Mouse (Mus musculus) kidney, postnatal 0 days (tissue): ENCODE measurements around the gene Asic2. TPM values are rescaled to one million over a fixed set of nuclear protein-coding genes. Genes with fewer than 3 reads are reported as not detected.

Experiments used
- ATAC-seq: fragments of 200-750 bp; cut with Nextera tagmentation; replicated peaks from 2 replicates; pipeline ENCODE4 v1.8.0; 2017; ENCODE audit warnings: low read depth, moderate number of reproducible peaks, moderate TSS enrichment, moderate library complexity; ENCODE audit not compliant: low FRiP score
- DNase-seq: peaks from one replicate; pipeline ENCODE4 v3.0.0-alpha.2; 2016; ENCODE audit warnings: low spot score
- H3K27ac ChIP-seq: fragments of 300-500 bp; sonication (generic); 2 replicates; pipeline ENCODE4 v1.5.1; 2014; ENCODE audit warnings: mild to moderate bottlenecking
- H3K27me3 ChIP-seq: fragments of 300-500 bp; sonication (generic); 2 replicates; pipeline ENCODE4 v1.6.1; 2014; ENCODE audit warnings: low read length, mixed read lengths; ENCODE audit not compliant: insufficient read depth
- H3K36me3 ChIP-seq: fragments of 300-500 bp; sonication (generic); 2 replicates; pipeline ENCODE4 v1.6.1; 2014; ENCODE audit warnings: low read length, mixed read lengths; ENCODE audit not compliant: insufficient read depth
- H3K4me1 ChIP-seq: fragments of 300-500 bp; sonication (generic); replicated peaks from 2 replicates; pipeline ENCODE4 v1.6.1; 2014; ENCODE audit warnings: antibody characterized with exemption, low read length, mixed read lengths; ENCODE audit not compliant: insufficient read depth
- H3K4me2 ChIP-seq: fragments of 300-500 bp; sonication (generic); 2 replicates; pipeline ENCODE4 v1.6.1; 2014; ENCODE audit warnings: mild to moderate bottlenecking, low read length, moderate library complexity, mixed read lengths
- H3K4me3 ChIP-seq: fragments of 300-500 bp; sonication (generic); replicated peaks from 2 replicates; pipeline ENCODE4 v1.5.1; 2014; ENCODE audit warnings: low read depth, low read length
- H3K9ac ChIP-seq: fragments of 300-500 bp; sonication (generic); 2 replicates; pipeline ENCODE4 v1.6.1; 2014; ENCODE audit warnings: low read depth, low read length
- H3K9me3 ChIP-seq: fragments of 300-500 bp; sonication (generic); replicated peaks from 2 replicates; pipeline ENCODE4 v1.6.1; 2016; ENCODE audit warnings: low read length, inconsistent platforms, mixed read lengths
- CTCF ChIP-seq: IDR thresholded peaks from 2 replicates; pipeline ENCODE4 v1.5.1; 2016; ENCODE audit warnings: antibody characterized with exemption, low read depth, mild to moderate bottlenecking, moderate library complexity
- WGBS: fragments of 180-500 bp; shearing (Covaris S2); extraction: QIAGEN DNeasy Blood & Tissue Kit; methylation state at CpG from one replicate; pipeline ENCODE4 v1.1.7; 2014; 5-methylcytosine and 5-hydroxymethylcytosine counted together
- polyA plus RNA-seq: library from polyadenylated mRNA; unstranded; fragments of >200 nt; fragmentation: Nextera tagmentation; extraction: Ambion mirVana; gene quantifications from 2 replicates; pipeline ENCODE4 v1.2.1, GENCODE M21; 2015

Asic2 gene
- polyA plus RNA-seq, 1 experiment from 2014 or later: 2.6 TPM

DNA sequence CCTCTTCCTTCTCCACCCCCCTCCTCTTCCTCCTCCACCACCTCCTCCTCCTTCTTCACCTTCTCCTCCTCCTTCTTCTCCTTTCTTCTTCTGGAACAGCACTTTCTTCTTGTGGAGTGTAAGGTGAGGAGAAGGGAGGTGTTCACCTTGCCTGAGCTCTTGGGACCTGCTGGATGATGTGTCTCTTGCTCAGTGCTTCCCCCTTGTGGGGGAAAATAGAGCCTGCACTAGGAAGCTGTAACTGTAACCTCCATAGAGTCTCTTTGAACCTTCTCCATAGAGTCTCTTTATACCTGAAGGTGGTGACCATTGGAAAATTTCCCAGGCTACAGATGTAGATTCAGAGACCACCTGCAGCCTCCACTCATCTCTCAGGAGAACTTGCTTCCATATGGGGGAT is 1050.6 kb downstream of the Asic2 start:
- H3K27me3 ChIP-seq: no peaks in the 10 kb centered on the region
- no peaks in the 10 kb centered on the region for H3K4me1 ChIP-seq
- H3K9me3 ChIP-seq: no peaks in the 10 kb centered on the region
- no peak overlapping the region for H3K27ac ChIP-seq
- DNase-seq: no peak
- no peak overlapping the region for H3K4me3 ChIP-seq
- ATAC-seq: no peak
- TF ChIP-seq CTCF: peak; percentile 52; the same call in 1 of the 2 replicates
- no peaks in the 10 kb centered on the region for H3K36me3 ChIP-seq
- no peak overlapping the region for H3K9ac ChIP-seq
- H3K4me2 ChIP-seq: no peak overlapping the region

DNA sequence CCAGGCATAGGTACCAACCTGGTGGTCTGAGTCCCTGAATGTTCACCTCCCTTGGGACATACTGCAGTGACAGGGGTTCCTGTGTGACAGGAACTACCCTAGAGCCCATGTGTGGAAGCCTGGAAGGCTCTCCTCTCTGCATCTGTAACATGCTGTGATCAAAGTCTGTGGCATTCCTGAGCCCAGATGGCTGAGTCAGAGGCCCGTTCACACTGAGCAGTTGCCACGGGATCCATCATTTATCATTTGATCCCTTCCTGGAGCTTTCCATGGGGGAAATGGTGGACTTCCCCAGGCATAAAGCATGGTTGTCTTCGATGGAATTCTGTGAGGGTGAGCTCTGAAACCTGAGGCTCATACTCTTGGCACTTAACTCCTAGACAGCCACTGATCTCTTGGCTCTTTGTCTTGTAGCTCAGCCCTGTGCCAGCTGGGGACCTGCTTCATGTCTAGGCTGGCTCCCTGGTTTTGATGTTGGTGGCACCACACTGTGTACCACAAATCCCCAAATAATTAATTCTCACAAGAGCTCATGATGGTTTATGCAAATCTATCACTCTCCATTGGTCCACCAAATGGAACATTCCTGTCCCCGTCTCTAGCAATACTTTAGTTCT is 1054.7 kb downstream of the Asic2 start:
- Histone ChIP-seq H3K9ac (no peak overlapping the region), H3K9me3 (no peaks in the 10 kb centered on the region), H3K27me3 (no peaks in the 10 kb centered on the region), H3K27ac (no peak overlapping the region), H3K4me1 (no peaks in the 10 kb centered on the region), H3K36me3 (no peaks in the 10 kb centered on the region), H3K4me3 (no peak overlapping the region), H3K4me2 (no peak overlapping the region)
- TF ChIP-seq CTCF: no peak
- ATAC-seq (no peak), DNase-seq (no peak)
- 29% methylated on average over 4 of the region's 4 CpGs for WGBS

DNA sequence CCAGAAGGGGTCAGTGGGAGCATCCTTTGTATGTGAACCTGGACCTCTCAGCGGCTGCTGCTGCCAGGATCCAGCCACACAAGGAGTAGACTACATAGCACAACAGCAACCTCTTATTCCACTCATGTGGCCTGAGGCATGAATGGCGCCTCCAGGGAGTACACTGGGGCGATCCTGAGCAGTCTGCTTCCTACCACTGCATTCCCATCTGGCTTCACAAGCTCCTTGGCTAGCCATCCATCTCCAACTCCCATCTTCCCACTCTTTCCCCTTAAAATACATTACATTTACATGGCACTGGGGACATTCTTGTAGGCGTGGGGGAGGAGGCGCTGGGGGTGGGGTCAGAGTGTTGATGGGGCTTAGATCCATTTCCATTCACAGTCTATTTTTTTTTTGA is 1055.5 kb downstream of the Asic2 start:
- Histone ChIP-seq H3K36me3 (no peaks in the 10 kb centered on the region), H3K4me2 (no peak overlapping the region), H3K4me1 (no peaks in the 10 kb centered on the region), H3K4me3 (no peak overlapping the region), H3K9ac (no peak overlapping the region), H3K27ac (no peak overlapping the region), H3K9me3 (no peaks in the 10 kb centered on the region), H3K27me3 (no peaks in the 10 kb centered on the region)
- ATAC-seq (no peak), DNase-seq (no peak)
- WGBS: 76% methylated on average over 5 of the region's 5 CpGs
- TF ChIP-seq CTCF: no peak

DNA sequence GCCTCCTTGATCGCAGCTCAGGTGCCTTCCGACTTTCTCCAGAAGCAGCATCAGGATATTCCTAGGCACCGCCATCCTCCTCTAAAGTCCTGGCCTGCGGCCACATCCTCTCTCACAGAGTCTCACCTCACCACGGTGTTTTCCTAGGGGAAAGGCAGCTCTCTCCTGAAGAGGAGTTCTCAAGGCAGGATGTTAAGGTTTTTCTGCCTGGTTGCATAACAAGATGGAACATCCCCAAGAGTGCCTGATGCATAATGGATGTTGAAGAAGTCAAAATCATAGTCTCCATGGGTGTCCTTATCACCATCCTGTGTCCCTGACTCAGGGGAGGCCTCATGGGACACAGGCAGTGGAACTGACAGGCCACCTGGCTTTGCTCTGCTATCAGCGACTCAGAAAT is 1060.4 kb downstream of the Asic2 start:
- Histone ChIP-seq H3K27me3 (no peaks in the 10 kb centered on the region), H3K4me2 (no peak overlapping the region), H3K9me3 (no peaks in the 10 kb centered on the region), H3K4me3 (no peak overlapping the region), H3K4me1 (no peaks in the 10 kb centered on the region), H3K9ac (no peak overlapping the region), H3K36me3 (no peaks in the 10 kb centered on the region), H3K27ac (no peak overlapping the region)
- DNase-seq (no peak), ATAC-seq (no peak)
- TF ChIP-seq CTCF: no peak
- WGBS: 89% methylated on average over 6 of the region's 6 CpGs

DNA sequence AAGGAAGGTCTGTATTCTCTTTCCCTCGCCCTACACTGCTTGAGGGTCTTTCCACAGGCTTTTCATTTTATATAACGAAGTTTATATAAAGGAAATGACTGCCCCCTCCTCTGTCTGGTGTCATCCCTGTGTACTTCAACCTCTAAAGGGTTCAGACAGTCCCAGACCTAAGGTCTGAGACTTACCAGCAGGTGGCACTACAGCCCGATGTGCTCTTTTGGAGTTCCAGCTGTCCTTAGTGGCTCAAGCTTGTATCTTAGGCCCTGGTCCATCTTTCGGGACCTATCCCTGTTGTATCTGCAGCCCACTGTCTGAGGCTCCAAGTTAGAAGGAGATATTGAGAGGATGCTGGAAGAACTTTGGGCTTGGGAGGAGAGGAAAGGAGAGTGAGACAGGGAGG is 1061.8 kb downstream of the Asic2 start:
- Histone ChIP-seq H3K27me3 (no peaks in the 10 kb centered on the region), H3K9ac (no peak overlapping the region), H3K4me2 (no peak overlapping the region), H3K4me3 (no peak overlapping the region), H3K36me3 (no peaks in the 10 kb centered on the region), H3K27ac (no peak overlapping the region), H3K9me3 (no peaks in the 10 kb centered on the region), H3K4me1 (no peaks in the 10 kb centered on the region)
- peak; percentile 74 for DNase-seq
- peak; percentile 79 for TF ChIP-seq CTCF
- ATAC-seq: no peak
- 42% methylated on average over 4 of the region's 4 CpGs for WGBS

DNA sequence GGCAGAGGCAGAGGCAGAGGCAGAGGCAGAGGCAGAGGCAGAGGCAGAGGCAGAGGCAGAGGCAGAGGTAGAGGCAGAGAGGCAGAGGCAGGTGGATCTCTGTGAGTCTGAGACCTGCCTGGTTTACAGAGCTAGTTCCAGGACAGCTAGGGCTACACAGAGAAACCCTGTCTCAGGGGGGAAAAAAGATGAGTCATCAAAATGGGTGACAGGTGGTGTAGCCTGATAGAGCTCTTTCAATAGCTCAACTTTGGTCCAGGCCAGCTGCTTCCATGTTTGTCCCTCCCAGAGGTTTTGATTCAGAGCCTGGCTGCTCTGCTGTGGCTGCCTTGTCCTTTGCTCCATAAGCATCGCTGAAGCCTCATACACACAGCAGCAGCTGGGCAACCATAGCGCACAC is 1063.7 kb downstream of the Asic2 start:
- Histone ChIP-seq H3K4me1 (no peaks in the 10 kb centered on the region), H3K27me3 (no peaks in the 10 kb centered on the region), H3K4me2 (no peak overlapping the region), H3K9ac (no peak overlapping the region), H3K9me3 (no peaks in the 10 kb centered on the region), H3K27ac (no peak overlapping the region), H3K4me3 (no peak overlapping the region), H3K36me3 (no peaks in the 10 kb centered on the region)
- 93% methylated on average over 2 of the region's 2 CpGs for WGBS
- no peak for TF ChIP-seq CTCF
- ATAC-seq: no peak
- DNase-seq: no peak

DNA sequence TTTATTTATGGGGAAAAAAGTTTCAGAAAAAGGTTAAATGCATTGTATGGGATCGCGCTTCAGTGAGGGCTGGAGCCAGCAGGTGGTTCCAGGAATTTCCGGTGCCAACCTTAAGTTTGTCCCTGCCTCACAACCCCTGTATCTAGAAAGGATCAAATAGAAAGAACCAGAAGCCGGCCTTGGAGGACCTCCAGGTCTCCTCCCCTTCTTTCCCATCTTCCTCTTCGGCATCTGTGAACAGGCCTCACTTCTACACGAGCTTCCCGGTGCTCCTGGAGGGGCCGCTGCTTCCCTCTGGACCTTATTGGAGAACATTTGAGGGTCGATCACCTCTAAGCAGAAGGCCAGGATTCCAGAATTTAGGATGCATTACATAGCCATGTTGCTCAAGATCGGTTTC is 1064.8 kb downstream of the Asic2 start:
- Histone ChIP-seq H3K27ac (no peak overlapping the region), H3K4me1 (no peaks in the 10 kb centered on the region), H3K9me3 (no peaks in the 10 kb centered on the region), H3K4me3 (no peak overlapping the region), H3K36me3 (no peaks in the 10 kb centered on the region), H3K27me3 (no peaks in the 10 kb centered on the region), H3K4me2 (no peak overlapping the region), H3K9ac (no peak overlapping the region)
- ATAC-seq: no peak
- WGBS: 72% methylated on average over 10 of the region's 10 CpGs
- DNase-seq: no peak
- TF ChIP-seq CTCF: no peak
